Mouse (Mus musculus): Measurements from ENCODE around the gene Sptb.

DNA sequence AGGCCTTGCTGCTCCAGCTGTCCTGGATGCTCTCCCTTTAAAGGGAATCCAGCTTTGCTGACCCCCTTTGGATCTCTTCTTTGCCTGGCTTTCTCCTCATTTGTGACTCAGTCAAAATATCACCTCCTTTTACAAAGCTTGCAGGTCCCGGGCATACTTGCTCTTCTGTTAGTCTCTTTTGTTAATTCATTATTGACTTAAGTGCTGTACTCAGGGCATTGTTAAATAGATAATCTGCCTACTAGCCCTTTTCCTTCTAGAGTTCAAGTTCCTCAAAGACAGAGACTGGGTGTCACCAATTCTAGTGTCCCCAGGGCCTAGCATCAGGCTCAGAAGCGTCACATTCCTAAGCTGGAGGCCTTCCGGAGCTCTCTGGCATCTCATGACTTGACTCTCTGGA, 161.1 kb downstream of the Sptb start:
- TF ChIP-seq CTCF (IDR thresholded peaks at IDR 0.05; ENCODE audit: low read depth) (no peak), EP300 (IDR thresholded peaks at IDR 0.05; ENCODE audit: low read depth) (no peak)

Measured in liver, embryonic 14.5 days (tissue).